Mouse (Mus musculus) natural killer cell, adult 2 months (primary cell): ENCODE results near the gene Lamb3.

Experiments
- DNase-seq, 2 experiments: peaks; one replicate each; pipeline ENCODE4 v3.0.0; 2022; ENCODE audit warnings: low spot score in 2 of 2

Gene Lamb3

DNA sequence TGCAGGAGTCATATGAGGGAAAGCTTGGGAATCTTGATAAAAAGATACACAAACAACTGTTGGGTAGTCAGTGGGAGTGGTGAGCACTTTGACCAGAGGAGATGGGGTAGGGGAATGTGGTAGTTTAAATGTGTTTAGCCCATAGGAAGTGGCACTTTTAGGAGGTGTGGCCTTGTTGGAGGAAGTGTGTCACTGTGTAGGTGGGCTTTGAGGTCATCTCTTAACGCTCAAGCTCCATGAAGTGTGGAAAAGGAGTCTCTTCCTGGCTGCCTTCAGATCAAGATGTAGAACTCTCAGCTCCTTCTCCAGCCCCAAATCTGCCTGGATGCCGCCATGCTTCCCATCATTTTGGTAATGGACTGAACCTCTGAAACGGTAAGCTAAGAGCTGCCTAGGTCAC is at the start of gene Lamb3:
Gene Lamb3, plus strand, starts transcription at position 197 of the 400 bp plus-strand sequence.
- peak; percentile 42 to 53 for DNase-seq

DNA sequence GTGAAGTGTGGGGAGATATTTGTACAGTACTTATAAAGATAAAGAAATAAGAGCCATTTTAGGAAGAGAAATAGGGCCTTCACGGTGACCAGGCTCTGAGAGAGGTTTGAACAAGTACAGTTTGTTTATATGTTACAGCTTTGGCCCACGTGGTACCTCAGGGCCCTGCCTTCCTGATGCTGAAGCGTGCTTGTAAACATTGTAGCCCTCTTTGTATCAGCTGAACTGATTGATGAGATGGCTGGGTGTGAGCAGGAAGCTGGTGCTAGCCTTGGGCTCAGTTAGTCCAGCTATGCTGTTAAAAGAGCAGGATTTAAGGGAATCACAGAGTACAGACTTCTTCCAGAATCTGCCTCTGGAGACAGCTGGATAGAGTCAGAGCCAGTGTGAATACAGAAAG is 48.3 kb upstream of the Lamb3 start:
- no peak for DNase-seq

DNA sequence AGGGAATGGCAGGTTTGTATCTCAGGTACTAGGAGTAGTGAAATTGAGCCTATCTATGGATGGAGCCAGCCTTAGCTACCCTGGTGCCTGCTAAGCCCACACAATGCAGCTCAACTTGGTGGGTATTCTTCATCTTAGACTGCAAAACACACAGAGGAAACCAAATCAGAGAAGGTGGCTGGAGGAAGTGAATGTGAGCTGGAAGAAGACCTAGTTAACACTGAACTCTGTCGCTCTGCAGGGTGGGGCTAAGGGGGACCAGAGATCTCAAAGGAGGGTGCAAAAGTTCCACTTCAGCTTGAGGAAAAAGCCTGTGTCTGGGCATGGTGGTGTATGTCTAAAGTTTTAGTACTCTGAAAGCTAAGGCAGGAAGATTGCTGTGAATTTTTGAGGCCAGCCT is 47.9 kb upstream of the Lamb3 start:
- DNase-seq = no peak

DNA sequence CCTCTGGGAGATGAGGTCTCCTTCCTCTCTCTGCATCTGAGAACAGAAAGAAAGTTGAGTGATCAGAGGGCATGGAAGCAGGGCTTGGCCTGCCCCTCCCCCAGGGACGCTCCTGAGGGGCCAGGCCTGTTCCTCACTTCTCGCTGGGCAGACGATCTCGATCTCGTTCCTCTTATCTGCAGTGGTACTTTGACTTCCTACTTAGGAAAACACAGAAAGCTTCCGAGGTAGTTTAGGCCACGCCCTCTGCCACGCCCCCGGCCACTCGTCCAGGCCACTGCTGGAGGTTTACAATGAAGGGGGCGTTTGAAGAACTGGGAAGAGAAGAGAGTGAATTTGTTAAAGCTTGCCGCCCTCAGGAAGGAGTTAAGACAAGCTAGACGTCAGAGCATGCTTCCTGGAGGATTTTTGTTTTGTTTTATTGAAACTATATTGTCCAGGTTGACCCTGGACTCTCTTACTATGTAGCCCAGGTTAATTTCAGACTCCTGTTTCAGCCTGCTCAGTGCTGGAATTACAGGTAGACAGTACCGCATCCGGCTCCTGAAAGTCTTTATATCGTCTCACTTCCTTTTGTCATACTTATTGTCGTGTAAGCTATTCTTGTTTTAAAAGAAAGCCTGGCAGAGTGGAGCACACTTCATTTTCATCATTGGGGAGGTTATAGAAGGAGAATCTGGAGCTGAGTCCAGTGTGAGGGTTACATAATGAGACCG is 47.0 kb upstream of the Lamb3 start:
- peak; percentile 38 to 53 for DNase-seq

DNA sequence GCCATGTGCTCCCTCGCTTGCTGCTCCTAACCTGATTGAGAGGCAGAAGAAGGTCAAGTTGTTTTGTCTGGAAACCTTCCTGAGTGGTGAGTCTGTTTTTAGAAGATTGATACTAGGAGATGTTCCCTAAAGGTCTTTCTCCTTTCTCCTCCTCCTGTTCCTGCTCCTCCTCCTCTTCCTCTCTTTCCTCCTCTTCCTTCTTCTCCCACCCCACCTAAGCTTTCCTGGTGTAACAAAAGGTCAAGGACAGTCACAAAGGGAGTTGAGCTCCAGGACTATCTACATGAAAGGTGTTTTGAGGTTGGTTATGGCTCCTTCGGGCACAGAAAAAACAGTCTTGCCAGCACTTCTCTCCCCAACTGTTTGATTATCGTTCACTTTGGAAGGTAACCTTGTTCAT is 39.8 kb upstream of the Lamb3 start, which contains the start of gene A130010J15Rik:
Gene A130010J15Rik, plus strand, starts transcription at position 301 of the 400 bp plus-strand sequence.
- no peak for DNase-seq

DNA sequence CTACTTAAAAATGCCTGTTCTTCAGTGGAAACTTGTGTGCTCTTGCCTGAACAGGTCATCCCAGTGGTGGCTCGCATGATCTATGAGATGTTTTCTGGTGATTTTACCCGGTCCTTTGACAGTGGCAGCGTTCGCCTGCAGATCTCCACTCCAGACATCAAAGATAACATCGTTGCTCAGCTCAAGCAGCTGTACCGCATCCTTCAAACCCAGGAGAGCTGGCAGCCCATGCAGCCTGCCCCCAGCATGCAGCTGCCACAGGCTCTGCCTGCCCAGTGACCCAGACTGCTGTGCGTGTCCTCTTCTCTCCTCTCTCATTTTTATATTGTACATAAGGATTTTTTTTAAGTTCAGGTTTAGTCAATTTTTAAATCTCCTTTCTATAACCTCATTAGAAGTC is 38.3 kb upstream of the Lamb3 start:
- no peak for DNase-seq

DNA sequence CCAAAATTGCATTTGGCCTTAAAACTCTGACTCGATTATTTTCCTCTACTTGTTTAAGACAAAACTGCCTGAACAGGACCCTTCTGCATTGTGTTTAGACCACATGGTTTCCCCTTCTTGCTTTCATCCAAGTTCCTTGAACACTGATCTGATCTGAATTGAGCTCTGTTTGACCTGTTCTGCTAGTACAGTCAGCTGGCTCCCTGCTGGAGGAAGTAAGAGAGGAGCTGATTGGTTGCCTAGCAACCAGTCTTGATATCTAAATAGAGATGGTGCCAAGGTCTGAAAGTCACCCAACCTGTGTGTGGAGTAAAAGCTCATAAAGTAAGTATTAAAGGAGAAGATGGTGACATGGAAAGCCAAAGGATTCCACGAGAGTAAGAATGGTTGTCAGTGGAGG is 37.6 kb upstream of the Lamb3 start:
- DNase-seq = peak in 1 of 2 experiments; percentile 34

DNA sequence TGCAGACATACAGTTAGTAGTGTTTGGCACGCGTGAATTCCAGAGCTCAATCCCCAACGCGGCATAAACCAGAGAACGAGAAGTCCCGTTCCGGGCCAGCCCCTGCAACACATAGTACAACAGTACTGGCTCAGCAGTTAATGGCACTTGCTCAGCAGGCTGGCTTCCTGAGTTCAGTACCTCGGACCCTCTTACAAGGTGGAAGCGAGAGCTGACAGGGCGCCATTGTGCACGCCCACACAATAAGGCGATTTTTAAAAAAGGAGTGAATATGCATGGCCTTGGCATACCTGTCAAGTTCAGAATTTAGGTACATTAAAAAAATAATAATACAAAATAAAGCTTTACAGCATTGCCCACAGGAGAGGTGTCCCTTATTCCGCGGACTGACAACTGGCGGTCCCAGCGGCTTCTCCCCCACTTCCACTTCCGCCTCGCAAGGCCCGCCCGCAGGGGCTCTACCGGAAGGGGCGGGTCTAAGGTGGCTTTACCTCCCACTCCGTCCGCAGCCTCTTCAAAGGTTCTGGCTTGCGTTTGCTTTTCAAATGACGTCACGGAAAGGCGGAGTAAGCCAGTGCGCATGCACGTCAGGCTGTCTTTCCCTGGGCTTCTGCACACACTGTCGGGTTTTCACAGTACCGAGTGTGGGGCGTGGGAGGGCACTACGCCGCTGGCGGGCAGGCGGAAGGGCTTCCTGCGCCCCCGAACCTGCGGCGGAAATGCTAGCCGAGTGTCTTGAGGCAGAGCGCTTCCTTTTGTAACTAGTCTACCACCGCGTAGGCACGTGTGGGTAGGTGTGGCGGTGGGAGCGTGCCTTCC is 34.3 kb upstream of the Lamb3 start:
- peak; percentile 98 to 99 for DNase-seq

DNA sequence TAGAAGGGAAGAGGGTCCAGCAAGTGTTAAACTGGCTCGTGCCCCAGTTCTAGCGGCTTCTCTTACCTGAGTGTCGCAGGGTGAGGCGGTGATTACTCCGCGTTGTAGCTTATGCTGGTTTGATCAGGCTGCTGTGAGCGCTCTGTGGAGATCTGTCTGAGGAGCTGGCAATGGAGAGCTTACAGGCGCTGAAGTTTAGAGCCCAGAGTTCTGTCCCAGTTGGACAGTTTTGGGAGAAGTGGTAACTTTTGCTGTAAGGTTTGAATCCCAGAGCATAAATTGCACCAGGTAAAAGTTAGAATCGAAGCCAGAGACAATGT is 33.7 kb upstream of the Lamb3 start:
- DNase-seq = no peak

DNA sequence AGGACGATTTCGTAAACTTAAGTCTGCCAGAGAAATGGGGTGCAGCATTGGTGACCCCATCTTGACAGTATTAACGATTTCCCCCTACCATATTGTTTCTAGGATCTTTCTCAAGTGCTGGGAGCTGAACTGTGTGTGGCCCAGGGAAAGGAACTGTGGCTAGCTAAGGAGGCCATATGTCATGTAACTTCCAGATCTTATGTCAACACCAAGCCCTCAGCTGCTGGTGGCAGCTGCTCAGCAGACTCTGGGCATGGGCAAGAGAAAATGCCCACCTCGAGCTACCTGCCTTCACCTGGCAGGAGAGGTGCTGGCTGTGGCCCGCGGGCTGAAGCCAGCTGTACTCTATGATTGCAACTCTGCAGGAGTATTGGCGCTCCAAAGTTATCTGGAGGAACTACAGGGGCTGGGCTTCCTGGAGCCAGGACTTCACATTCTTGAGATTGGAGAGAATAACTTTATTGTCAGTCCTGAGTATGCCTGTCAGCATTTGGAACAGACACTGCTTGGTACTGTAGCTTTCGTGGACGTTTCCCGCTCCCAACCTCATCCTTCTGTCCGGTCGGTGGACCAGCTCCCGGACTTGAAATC is 33.3 kb upstream of the Lamb3 start:
- DNase-seq = no peak

DNA sequence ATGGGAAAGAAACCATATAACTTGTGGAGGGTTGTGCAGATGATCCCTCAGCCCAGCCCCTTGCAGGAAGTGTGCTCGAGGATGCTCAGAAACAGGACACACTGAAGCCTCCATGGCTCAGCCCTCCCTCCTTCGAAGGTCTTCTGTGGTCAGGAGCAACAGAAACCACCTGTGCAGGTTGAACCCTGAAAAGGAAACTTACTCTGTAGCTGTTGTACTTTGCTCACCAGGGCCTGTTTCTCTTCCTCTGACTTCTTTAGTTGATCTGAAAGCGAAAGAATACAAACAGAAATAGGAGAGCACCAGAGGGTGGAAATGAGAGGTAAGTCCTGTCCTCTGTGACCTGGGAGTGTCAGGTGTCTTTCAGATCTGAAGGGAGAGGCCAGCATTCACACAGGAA is 26.4 kb upstream of the Lamb3 start:
- no peak for DNase-seq

DNA sequence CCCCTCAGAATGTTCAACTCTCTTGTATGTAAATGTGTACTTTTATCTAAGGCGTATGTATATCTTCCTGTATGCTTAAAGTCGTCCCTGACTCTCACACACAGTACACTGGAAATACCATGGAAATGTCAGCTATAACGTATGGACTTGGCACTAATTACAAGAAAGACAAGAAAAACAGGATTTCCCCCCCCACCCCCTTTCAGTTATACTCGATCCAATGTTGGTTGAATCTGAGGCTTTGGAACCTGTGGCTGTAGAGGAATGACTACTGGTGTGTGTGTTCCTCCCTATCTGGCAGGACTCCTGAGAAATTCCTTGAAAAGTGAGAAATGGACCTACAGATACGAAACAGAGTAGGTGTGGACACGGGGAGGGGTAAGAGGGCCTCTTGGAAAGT is 19.2 kb upstream of the Lamb3 start:
- no peak for DNase-seq

DNA sequence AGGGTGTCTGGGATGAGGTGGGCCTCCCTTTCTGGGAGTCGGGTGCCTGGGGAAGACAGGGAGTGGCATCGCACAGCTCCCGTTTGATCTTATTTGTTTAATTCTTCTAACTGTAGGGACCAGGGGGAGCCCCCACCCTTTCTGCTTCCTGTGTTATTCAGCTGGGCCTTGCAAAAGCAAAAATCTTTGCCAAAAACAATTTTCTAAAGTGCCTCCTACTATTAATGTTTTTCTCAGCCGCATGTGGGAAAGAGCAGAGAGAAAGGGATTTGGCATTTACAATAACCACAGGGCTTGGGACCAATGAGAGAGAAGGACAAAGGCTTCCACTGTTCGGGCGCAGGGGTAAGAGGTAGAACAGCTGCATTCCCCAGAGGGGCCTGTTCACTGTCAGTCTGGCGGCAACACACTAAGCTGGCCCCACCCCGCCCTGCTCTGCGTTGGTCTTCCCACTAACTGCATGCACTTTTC is 18.3 kb upstream of the Lamb3 start:
- DNase-seq = peak in 1 of 2 experiments; percentile 42

DNA sequence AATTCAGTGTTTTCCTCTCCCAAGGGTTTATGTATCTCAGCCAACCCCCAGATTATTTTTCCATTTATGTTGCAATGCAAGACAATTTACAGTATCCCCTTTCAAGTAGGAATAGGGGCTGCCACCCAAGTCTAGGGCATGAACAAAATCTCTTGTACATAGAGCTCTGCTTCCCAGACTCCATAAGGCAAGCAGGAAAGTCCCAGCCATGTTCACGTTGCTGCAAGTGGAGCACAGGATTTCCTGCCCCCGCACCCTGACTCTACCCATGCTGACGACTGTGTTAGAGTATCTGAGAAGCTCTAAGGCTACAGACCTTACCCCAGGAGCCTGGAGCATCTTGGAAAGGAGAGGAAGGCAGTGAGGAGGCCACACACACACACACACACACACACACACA is 17.7 kb upstream of the Lamb3 start:
- DNase-seq = no peak

DNA sequence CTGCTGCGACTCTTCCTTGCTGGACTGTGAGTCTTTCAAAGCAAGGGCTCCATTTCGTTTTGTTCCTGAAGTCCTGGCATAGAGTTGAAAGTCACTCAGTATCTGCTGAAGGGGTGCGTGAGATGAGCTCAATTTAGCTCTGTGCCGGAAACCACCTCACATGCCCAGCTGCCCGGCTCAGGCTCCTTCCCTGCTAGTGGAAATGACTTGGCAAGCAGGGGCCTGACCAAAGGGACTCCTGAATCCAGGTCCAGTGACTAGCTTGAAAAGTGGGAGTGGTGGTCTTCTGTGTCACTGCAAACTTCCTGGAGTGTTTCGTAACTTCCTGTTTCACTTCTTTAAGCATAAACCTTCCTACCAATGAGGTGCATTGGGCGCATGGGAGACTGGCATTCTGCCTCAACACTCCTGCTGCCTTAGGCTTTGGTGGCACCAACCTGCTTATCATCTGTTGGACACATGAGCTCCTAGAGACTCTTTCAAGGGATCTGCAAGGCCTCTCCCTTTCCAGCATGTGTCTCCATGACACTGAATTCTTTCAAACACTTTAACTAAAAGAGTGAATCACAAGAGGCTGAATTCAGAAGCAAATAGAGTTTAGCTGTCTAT is 15.7 kb upstream of the Lamb3 start:
- DNase-seq = no peak

DNA sequence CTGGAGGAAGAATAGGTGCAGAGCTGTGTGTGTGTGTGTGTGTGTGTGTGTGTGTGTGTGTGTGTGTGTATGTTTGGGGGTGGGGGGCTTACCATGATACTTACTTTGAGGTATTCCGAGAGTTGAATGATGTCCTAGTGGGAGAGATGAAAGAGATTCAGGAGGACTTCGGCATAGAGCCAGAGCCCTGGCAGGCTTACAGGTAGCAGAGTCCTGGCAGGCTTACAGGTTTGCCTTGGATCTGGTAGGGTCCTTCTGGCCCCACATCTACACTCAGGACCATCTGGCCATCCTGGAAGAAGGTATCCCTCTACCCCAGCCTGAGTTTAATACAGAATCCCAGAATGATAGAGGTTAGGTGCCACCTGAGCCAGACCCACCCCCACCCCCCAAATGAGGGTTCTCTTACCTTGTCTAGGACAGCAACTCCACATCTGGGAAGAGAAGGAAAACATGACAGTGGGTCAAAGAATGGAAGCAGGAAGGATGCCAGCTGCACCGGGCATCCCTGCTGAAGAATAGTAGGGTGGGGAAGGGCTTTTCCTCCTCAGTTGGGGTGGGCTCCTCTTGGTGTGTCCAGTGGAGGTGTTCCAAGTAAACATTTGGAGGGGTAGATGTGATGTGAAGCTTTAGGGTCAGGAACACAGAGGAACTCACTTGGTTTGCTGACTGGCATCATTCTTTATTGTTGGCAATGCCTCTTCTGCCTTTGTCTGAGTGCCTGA is 12.9 kb upstream of the Lamb3 start:
- no peak for DNase-seq

DNA sequence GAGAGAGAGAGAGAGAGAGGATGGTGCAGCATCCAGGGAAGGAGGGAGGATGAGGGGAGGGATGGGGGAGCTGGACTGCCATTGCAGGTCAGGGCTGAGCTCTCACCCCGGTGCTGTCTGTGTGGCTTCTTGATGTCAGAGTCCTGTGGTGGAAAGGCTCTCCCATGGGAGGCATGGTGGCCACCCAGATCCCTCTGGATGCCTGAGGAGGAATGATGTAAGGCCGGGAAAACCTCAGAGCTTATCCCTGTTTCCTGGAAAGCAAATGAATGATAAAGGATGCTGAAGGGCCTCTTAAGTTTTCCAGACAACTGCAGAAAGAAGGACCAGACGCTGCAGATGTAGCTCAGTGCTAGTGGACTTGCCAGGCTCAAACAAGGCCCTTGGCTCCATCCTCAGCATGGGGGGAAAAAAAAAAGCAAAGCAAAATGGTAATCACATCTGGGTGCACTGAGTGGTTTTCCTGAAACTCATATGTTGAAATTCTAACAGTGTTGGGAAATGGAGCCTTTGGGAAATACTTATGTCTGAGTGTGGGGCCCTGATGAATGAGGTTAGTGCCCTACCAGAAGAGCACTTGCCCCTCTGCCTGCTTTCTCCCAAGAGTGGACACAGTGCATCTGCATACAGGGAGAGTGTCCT is 12.2 kb upstream of the Lamb3 start:
- no peak for DNase-seq

DNA sequence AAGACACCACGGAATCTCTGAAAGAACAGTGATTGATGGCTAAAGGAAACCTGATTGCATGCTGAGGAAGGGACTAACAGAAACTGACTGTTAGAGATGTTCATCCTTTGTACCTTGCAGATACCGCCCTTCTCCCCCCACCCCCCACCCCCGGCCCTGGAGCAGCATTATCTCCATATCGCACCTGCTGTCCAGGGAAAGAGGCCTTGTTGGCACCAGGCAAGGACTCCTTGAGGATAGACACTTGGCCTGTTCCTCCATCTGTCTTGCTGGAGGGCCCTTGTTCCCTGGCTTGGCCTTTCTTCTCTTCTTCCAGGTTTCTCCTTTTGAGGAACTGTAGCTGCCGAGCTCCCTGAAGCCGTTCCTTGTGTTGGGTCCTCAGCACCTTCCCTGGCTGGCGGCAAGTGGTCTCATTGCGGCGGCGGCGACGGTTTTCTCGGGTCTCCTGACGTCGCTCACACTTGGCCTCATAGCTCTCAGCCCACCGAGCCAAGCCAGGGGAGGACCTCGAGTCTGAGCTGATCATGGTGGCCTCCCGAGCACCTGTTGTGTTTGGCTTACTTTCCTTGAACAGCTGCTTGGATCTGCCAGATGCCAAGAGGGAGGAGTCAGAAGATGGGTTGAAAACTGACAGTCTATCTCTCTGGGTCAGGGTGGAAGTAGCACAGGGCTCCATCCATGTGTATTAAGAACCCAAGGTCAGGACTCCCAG is 9.8 kb upstream of the Lamb3 start:
- no peak for DNase-seq

DNA sequence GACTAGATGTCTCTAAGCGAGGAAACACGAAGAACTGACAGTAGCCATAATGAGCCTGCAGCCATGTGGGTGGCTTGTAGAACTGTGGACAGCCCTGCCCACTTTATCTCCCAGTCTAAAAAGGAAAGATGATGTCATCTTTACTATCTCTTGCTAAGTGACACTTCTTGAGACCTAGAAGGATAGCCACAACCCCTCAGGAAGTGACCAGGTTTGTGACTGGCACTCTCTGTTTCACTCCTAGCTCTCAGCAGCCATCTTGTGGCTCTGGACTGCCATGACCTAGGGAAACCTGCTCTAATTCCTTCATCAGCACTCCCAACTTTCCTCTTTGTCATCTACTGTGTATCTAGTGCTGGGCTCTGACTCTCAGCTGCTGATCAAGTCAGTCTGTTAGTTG is 9.2 kb upstream of the Lamb3 start:
- DNase-seq = peak; percentile 36 to 58

DNA sequence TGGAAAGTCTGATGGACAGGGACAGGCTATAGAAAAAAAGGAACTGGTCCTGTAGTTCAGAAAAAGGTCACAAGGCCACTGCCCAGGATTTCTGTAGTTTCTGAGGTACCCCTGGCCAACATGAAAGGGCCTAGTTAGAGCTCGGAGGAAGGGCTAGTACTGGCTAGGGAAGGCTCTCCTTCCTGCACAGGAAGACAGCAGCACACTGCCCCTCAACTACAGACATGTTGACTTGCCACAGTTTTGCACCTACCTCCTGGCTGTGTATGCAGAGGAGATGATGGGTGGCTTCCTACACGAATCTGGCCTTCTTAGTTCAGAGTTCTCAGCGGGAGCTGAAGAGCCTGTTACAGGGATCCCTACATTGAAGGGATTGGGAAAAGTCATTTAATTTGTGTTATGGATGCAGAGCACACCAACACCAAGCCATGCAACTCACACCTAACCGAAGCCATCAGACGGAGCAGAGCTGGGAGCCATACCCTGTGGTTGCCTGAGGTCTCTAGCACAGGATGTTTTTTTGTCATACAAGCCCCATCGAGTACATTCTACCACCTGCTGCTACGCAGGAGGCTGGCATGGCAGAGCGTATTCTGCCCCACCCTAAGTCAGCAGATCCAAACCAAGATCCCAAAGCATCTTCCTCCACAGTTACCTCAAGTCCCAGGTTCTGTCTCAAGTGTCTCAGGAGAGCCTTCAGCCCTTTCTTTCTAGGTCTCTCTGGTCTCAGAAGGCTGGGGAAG is 6.7 kb upstream of the Lamb3 start:
- no peak for DNase-seq
